Mouse (Mus musculus) bone marrow macrophage, adult 2 months (primary cell): ENCODE data around the gene Pip4k2c.

Experiments used
- CTCF ChIP-seq: IDR thresholded peaks from 2 replicates; pipeline ENCODE4 v1.5.1; 2012; ENCODE audit warnings: low read depth, mild to moderate bottlenecking, low read length, moderate library complexity
- POLR2A ChIP-seq: IDR thresholded peaks from 2 replicates; pipeline ENCODE4 v1.6.1; 2012; ENCODE audit warnings: mild to moderate bottlenecking, low read depth, low read length, borderline replicate concordance

- TF ChIP-seq POLR2A, result no peak
- no peak for TF ChIP-seq CTCF
Observed at GRCm38 (mm10) chr10:127181566-127181965, 29.8 kb downstream of the Pip4k2c start.
